Mouse (Mus musculus): ENCODE results near the gene Frmd8.

Frmd8 gene

GRCm38 (mm10) chr19:5810840-5811563, 64.1 kb downstream of the Frmd8 start:
- DNase-seq (ENCODE audit: extremely low read depth, low read depth, low spot score) = no peak

- DNase-seq (ENCODE audit: extremely low read depth, low read depth, low spot score) = no peak
Observed at GRCm38 (mm10) chr19:5810103-5810839, 64.8 kb downstream of the Frmd8 start.

GRCm38 (mm10) chr19:5809712-5810089, 65.4 kb downstream of the Frmd8 start:
- no peak for DNase-seq (ENCODE audit: extremely low read depth, low read depth, low spot score)

GRCm38 (mm10) chr19:5808955-5809711, 65.9 kb downstream of the Frmd8 start:
- DNase-seq (ENCODE audit: extremely low read depth, low read depth, low spot score) = no peak

GRCm38 (mm10) chr19:5807740-5808139, 67.3 kb downstream of the Frmd8 start:
- no peak for DNase-seq (ENCODE audit: extremely low read depth, low read depth, low spot score)

- DNase-seq (ENCODE audit: extremely low read depth, low read depth, low spot score) = no peak
Observed at GRCm38 (mm10) chr19:5806809-5807205, 68.3 kb downstream of the Frmd8 start.

GRCm38 (mm10) chr19:5806051-5806808, 68.8 kb downstream of the Frmd8 start:
- DNase-seq (ENCODE audit: extremely low read depth, low read depth, low spot score) = no peak

GRCm38 (mm10) chr19:5804371-5804899, 70.6 kb downstream of the Frmd8 start:
- no peak for DNase-seq (ENCODE audit: extremely low read depth, low read depth, low spot score)

- DNase-seq (ENCODE audit: extremely low read depth, low read depth, low spot score) = no peak
Observed at GRCm38 (mm10) chr19:5803881-5804279, 71.2 kb downstream of the Frmd8 start.

GRCm38 (mm10) chr19:5803041-5803880, 71.8 kb downstream of the Frmd8 start:
- no peak for DNase-seq (ENCODE audit: extremely low read depth, low read depth, low spot score)

- DNase-seq (ENCODE audit: extremely low read depth, low read depth, low spot score) = no peak
Observed at GRCm38 (mm10) chr19:5802787-5803040, 72.4 kb downstream of the Frmd8 start.

GRCm38 (mm10) chr19:5802011-5802786, 72.9 kb downstream of the Frmd8 start:
- no peak for DNase-seq (ENCODE audit: extremely low read depth, low read depth, low spot score)

GRCm38 (mm10) chr19:5801432-5801964, 73.6 kb downstream of the Frmd8 start:
- DNase-seq (ENCODE audit: extremely low read depth, low read depth, low spot score) = no peak

- DNase-seq (ENCODE audit: extremely low read depth, low read depth, low spot score) = no peak
Observed at GRCm38 (mm10) chr19:5800632-5801431, 74.2 kb downstream of the Frmd8 start.

- DNase-seq (ENCODE audit: extremely low read depth, low read depth, low spot score) = no peak
Observed at GRCm38 (mm10) chr19:5800350-5800631, 74.8 kb downstream of the Frmd8 start.

Data from fat pad, adult 2 months (tissue).